Mouse (Mus musculus) cortical plate, adult 2 months (tissue): Measurements from ENCODE around the gene Cep97.
A peak's percentile ranks its signal among the peaks of the same experiment; 100 is the strongest.

Source experiments
- CTCF ChIP-seq: fragments of 200-500 bp; IDR thresholded peaks from 2 replicates; pipeline ENCODE4 v1.5.1; 2011; ENCODE audit warnings: mild to moderate bottlenecking, control low read depth, low read length; ENCODE audit not compliant: insufficient read depth; ENCODE audit errors: extremely low read depth
- POLR2A ChIP-seq: fragments of 200-500 bp; IDR thresholded peaks from 2 replicates; pipeline ENCODE4 v1.6.1; 2011; ENCODE audit warnings: mild to moderate bottlenecking, low read length, control low read depth; ENCODE audit not compliant: insufficient read depth; ENCODE audit errors: extremely low read depth

DNA sequence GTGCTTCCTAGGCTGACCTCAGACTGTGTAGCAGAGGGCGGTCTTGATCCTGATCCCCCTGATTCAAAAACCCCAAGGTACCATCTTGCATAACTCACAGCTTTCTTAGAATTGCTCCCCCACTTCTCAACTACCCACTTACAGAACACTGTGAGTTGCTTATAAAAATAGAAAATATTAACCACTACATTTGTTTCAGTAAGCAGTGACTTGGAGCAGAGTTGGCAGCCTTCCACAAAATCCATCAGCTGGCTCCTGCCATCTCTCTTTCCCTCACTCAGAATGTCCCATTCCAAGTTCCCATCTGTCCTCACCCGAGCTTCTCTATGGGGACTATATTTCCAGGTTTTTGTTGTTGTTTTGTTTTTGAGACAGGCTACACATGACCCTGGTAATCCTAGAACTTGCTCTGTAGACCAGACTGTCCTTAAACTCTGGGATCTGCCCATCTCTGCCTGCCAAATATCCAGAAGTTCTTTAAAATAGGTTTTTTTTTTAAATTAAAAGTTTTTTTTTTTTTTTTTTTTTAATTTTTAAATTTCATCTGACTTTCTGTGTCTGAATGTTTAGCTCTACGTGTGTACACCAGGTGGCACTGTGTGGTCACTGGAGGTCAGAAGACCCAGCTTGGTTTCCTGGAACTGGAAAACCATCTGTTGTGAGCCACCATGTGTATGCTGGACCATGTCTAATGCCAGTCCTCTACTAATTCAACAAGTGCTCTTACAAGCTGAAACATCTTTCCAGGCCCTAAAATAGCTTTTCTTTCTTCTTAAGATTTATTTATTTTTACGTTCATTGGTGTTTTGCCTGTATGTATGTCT lies 29.7 kb upstream of the Cep97 start:
- TF ChIP-seq CTCF (peak; percentile 24; the same call in 1 of the 2 replicates), POLR2A (no peak)
